In the genomic region with DNA sequence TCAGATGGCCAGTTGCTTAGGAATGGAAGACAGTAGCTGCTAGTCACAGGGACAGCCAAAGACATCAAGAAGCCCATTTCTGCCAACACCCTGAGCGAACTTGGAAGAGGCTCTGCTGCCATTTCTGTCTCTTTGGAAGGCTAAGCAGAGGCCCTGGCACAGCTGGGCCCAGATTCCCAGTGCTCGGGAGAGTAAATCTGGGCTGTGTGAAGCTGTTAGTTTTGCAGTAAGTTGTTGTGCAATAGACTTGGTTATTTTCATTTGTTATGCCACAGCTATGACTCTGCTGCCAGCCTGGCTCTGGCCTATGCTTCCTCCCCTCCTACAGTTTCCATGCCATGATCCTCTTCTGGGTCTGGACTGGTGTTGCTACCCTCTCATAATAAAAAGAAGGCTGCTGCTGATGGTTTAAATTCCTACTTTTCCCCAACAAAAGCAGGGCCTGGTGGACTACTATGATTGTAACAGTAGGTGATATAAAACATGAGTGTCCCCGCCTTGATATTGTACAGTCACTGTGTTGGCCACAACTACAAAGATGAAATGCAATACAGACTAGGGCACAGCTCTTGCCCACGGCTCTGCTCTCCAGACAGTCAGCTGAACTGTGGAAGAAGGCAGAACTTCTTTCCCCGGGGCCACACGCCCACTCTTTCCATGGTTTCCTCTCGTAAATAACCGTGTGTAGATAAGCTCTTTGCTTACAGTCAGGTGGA, we compare ENCODE assay signal across 12 mouse cellular contexts.
DNase-seq lines count a peak whose midpoint lies in the region; ATAC-seq and TF ChIP-seq lines count a peak whose summit lies in the region.
"Had no signal": no experiment of that assay in that cellular context is flagged by ENCODE, and none has a peak within 500 bp of the region (broad histone marks: within the 10 kb centered on the region; RNA-seq: fewer than 3 reads in every experiment).

No protein-coding gene starts in this region.

- no peaks in the 10 kb centered on the region for H3K27me3 ChIP-seq in embryonic facial prominence, embryonic 15.5 days
- H3K27me3 ChIP-seq: kidney, embryonic 15.5 days; midbrain, embryonic 12.5 days; stomach, embryonic 15.5 days had no signal

- no peak for ATAC-seq in embryonic facial prominence, embryonic 15.5 days (ENCODE audit: insufficient number of reproducible peaks, low FRiP score, low TSS enrichment, low read depth)
- peak; percentile 43; the same call in 1 of the 2 replicates for ATAC-seq in megakaryocyte, adult 5-6 weeks (ENCODE audit: poor library complexity, severe bottlenecking)

- no peak overlapping the region for H3K4me2 ChIP-seq in embryonic facial prominence, embryonic 15.5 days (replicated peaks)
- H3K4me2 ChIP-seq: kidney, embryonic 15.5 days; midbrain, embryonic 12.5 days; stomach, embryonic 15.5 days had no signal

- H3K36me3 ChIP-seq in embryonic facial prominence, embryonic 15.5 days = no peaks in the 10 kb centered on the region
- H3K36me3 ChIP-seq: kidney, embryonic 15.5 days; midbrain, embryonic 12.5 days; stomach, embryonic 15.5 days had no signal

- TF ChIP-seq POLR2A in lung, adult 2 months (IDR thresholded peaks at IDR 0.05; ENCODE audit: borderline replicate concordance, extremely low read depth, low read depth, low read length) = no peak

- no peak for TF ChIP-seq CTCF in lung, adult 2 months (IDR thresholded peaks at IDR 0.05; ENCODE audit: insufficient read depth, low read length)

- peak; percentile 45 for DNase-seq in adrenal gland, postnatal 10 days
- no peak for DNase-seq in adrenal gland, adult 18-20 months (ENCODE audit: low spot score in 2 of 2)
- peak; percentile 16 to 31 for DNase-seq in lung, adult 18-20 months
- no peak for DNase-seq in lung, adult 2 months
- no peak for DNase-seq in thymus, adult 18-20 months
- no peak for DNase-seq in frontal cortex, adult 2 months (ENCODE audit: extremely low spot score in 1 of 2, low spot score in 1 of 2)
- DNase-seq: embryo, embryonic 11 days had no signal

- no peak overlapping the region for H3K4me3 ChIP-seq in lung, adult 2 months (replicated peaks; ENCODE audit: extremely low read depth, low read depth, low read length)
- no peak overlapping the region for H3K4me3 ChIP-seq in embryonic facial prominence, embryonic 15.5 days (replicated peaks)
- H3K4me3 ChIP-seq: kidney, embryonic 15.5 days; midbrain, embryonic 12.5 days; stomach, embryonic 15.5 days had no signal

- H3K27ac ChIP-seq in embryonic facial prominence, embryonic 15.5 days (replicated peaks) = peak overlapping the region; percentile 18; the same call in 1 of the 2 replicates
- H3K27ac ChIP-seq: kidney, embryonic 15.5 days; midbrain, embryonic 12.5 days; stomach, embryonic 15.5 days had no signal

- 0 out of 2 replicates have a peak, but pooled peaks cover 3% of the 10 kb centered on the region for H3K4me1 ChIP-seq in lung, adult 2 months (ENCODE audit: control insufficient read depth, insufficient read depth, low read length)
- peaks cover 23% of the 10 kb centered on the region for H3K4me1 ChIP-seq in embryonic facial prominence, embryonic 15.5 days

- no peak overlapping the region for H3K9ac ChIP-seq in embryonic facial prominence, embryonic 15.5 days
- H3K9ac ChIP-seq: kidney, embryonic 15.5 days; midbrain, embryonic 12.5 days; stomach, embryonic 15.5 days had no signal

- H3K9me3 ChIP-seq in embryonic facial prominence, embryonic 15.5 days (replicated peaks) = no peaks in the 10 kb centered on the region
- H3K9me3 ChIP-seq: kidney, embryonic 15.5 days; midbrain, embryonic 12.5 days; stomach, embryonic 15.5 days had no signal

- WGBS in lung, adult 2 months = 54% methylated on average over 8 of the region's 8 CpGs
- 61% methylated on average over 8 of the region's 8 CpGs for WGBS in embryonic facial prominence, embryonic 15.5 days

Comparison
In these comparisons a context has a peak if more than half of its experiments do, and no peak if none do; other contexts are left out.
1. DNase-seq: peak in adrenal gland, postnatal 10 days (single experiment) and lung, adult 18-20 months (2 of 2); none in adrenal gland, adult 18-20 months (0 of 2), lung, adult 2 months (single experiment), thymus, adult 18-20 months (0 of 2) and frontal cortex, adult 2 months (0 of 2).